Mouse (Mus musculus): ENCODE data around the gene Fbxw24. TPM values are rescaled to one million over a fixed set of nuclear protein-coding genes. Genes with fewer than 3 reads are reported as not detected.
"Not testable (repeated sequence)": the region's sequence is repeated elsewhere in the genome, so short reads cannot be mapped to it uniquely, and the experiment has no call there.

Gene Fbxw24
- polyA plus RNA-seq (2014; fragmentation: Nextera tagmentation; extraction: Ambion mirVana) = not detected in 2 replicates

DNA sequence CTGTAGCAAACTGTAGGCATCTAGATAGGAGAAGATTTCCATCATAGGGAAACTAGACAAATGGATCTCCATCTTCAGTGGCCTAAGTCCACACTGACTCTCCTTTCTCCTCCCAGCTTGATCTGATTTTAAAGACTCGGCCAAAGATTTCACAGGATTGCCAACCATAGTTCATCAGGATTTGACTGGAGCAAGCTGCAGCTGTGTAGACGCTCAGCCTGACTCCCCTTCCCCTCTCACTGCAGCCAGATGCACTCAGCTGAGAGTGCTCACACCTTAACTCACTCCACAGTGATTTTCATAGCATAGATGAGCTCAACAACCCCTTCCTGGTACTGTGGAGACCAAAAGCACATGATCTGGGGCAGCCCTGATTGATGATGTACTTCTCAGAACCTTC, at the start of gene Fbxw24:
Fbxw24 (minus strand) TSS at position 101 of the 400 bp plus-strand sequence.
- not testable (repeated sequence) for H3K27me3 ChIP-seq (ENCODE audit: control insufficient read depth, insufficient read depth, low read length); H3K4me3 ChIP-seq (ENCODE audit: low read depth, low read length); H3K4me1 ChIP-seq (ENCODE audit: control insufficient read depth, insufficient read depth, low read length); ATAC-seq (ENCODE audit: insufficient number of reproducible peaks, insufficient read depth, low FRiP score, low read depth); H3K9ac ChIP-seq (replicated peaks; ENCODE audit: low read depth, low read length); H3K4me2 ChIP-seq (replicated peaks; ENCODE audit: low read depth, low read length); H3K36me3 ChIP-seq (ENCODE audit: control insufficient read depth, insufficient read depth, low read length); H3K27ac ChIP-seq (ENCODE audit: low read length); H3K9me3 ChIP-seq (ENCODE audit: control insufficient read depth, low read depth, low read length)
- 83% methylated on average over 2 of the region's 2 CpGs for WGBS

DNA sequence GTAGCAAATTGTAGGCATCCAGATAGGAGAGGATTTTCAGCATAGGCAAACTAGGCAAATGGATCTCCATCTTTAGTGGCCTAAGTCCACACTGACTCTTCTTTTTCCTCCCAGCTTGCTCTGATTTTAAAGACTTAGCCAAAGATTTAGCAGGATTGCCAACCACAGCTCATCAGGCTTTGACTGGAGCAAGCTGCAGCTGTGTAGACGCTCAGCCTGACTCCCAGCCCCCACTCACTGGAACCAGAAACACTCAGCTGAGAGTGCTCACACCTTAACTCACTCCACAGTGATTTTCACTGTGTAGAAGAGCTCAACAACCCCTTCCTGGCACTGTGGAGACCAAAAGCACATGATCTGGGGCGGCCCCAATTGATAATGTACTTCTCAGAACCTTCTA, 38.7 kb upstream of the Fbxw24 start, which contains the start of gene Fbxw25:
Fbxw25 (minus strand) TSS at position 101 of the 400 bp plus-strand sequence.
- not testable (repeated sequence) for H3K9me3 ChIP-seq (ENCODE audit: control insufficient read depth, low read depth, low read length); H3K4me1 ChIP-seq (ENCODE audit: control insufficient read depth, insufficient read depth, low read length); H3K4me3 ChIP-seq (ENCODE audit: low read depth, low read length); H3K27ac ChIP-seq (ENCODE audit: low read length); H3K36me3 ChIP-seq (ENCODE audit: control insufficient read depth, insufficient read depth, low read length); H3K27me3 ChIP-seq (ENCODE audit: control insufficient read depth, insufficient read depth, low read length); H3K9ac ChIP-seq (replicated peaks; ENCODE audit: low read depth, low read length); H3K4me2 ChIP-seq (replicated peaks; ENCODE audit: low read depth, low read length); ATAC-seq (ENCODE audit: insufficient number of reproducible peaks, insufficient read depth, low FRiP score, low read depth)
- WGBS = 65% methylated on average over 2 of the region's 2 CpGs

DNA sequence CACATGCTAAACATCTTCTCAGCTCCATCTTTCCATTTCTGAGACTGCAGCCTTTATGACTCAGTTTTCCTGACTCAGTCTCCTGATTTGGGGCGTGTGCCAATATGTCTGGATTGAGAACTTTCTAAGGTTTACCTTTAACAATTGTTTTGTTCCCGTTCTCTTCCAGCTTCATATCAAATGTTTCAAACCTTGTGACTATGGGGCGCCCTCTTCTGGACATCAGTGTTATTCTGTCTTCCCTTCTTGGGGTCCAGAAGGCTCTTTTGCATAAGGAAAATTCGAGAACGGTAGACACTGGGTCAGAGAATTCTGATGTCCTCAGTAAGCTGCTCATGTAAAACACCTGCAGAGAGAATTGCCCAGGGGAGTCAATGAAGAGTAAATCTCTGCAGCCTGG, 19.0 kb downstream of the Fbxw24 start:
- ATAC-seq (ENCODE audit: insufficient number of reproducible peaks, insufficient read depth, low FRiP score, low read depth); H3K36me3 ChIP-seq (ENCODE audit: control insufficient read depth, insufficient read depth, low read length); H3K27ac ChIP-seq (ENCODE audit: low read length); H3K9me3 ChIP-seq (ENCODE audit: control insufficient read depth, low read depth, low read length); H3K4me2 ChIP-seq (replicated peaks; ENCODE audit: low read depth, low read length); H3K4me3 ChIP-seq (ENCODE audit: low read depth, low read length); H3K9ac ChIP-seq (replicated peaks; ENCODE audit: low read depth, low read length); H3K4me1 ChIP-seq (ENCODE audit: control insufficient read depth, insufficient read depth, low read length); H3K27me3 ChIP-seq (ENCODE audit: control insufficient read depth, insufficient read depth, low read length): not testable (repeated sequence)
- 34% methylated on average over 5 of the region's 5 CpGs for WGBS

DNA sequence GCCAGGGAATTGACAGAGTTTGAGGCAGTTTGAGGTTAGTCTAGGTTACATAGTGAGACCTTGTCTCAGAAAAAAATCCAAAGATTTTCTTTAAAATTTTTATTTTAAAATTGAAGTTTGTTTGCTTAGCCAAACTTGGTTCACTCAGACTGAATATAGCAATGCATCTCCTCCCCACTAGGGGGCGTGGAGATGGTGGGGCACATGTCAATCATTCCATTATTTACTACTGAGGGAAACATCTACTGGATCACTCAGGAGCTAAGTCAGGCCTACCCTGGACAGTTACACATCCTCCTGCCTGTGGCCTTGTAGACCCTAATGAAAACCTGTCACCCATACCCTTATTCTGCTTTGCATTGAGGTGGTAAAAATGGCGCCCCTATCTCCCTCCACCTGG, 23.7 kb downstream of the Fbxw24 start:
- H3K36me3 ChIP-seq (ENCODE audit: control insufficient read depth, insufficient read depth, low read length); H3K4me3 ChIP-seq (ENCODE audit: low read depth, low read length); H3K27ac ChIP-seq (ENCODE audit: low read length); H3K4me1 ChIP-seq (ENCODE audit: control insufficient read depth, insufficient read depth, low read length); H3K27me3 ChIP-seq (ENCODE audit: control insufficient read depth, insufficient read depth, low read length); ATAC-seq (ENCODE audit: insufficient number of reproducible peaks, insufficient read depth, low FRiP score, low read depth); H3K9ac ChIP-seq (replicated peaks; ENCODE audit: low read depth, low read length); H3K4me2 ChIP-seq (replicated peaks; ENCODE audit: low read depth, low read length); H3K9me3 ChIP-seq (ENCODE audit: control insufficient read depth, low read depth, low read length): not testable (repeated sequence)
- WGBS = 54% methylated on average over 2 of the region's 2 CpGs

DNA sequence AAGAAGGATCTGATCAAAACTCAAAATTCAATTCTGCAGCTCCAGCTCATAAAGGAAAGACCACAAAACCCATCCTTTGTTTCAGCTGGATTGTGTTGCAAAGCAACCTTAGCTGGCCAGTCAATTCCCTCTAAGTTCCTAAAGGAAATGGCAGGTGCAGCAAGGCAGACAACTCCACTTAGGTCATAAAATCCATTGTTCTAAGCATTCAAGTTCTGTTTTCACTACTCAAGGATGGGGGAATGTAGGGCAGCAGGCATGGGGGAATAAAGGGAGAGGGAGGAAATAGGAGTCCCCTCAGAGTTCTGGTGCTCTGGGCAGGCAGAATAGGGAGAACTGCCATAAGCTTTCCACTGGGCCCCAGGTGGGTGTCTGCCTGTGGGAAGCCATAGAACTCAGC, 28.6 kb downstream of the Fbxw24 start:
- H3K4me2 ChIP-seq (replicated peaks; ENCODE audit: low read depth, low read length) = no peak overlapping the region
- H3K27me3 ChIP-seq (ENCODE audit: control insufficient read depth, insufficient read depth, low read length) = no peaks in the 10 kb centered on the region
- no peak overlapping the region for H3K9ac ChIP-seq (replicated peaks; ENCODE audit: low read depth, low read length)
- H3K4me1 ChIP-seq (ENCODE audit: control insufficient read depth, insufficient read depth, low read length) = no peaks in the 10 kb centered on the region
- no peak for ATAC-seq (ENCODE audit: insufficient number of reproducible peaks, insufficient read depth, low FRiP score, low read depth)
- H3K36me3 ChIP-seq (ENCODE audit: control insufficient read depth, insufficient read depth, low read length) = no peaks in the 10 kb centered on the region
- H3K9me3 ChIP-seq (ENCODE audit: control insufficient read depth, low read depth, low read length) = no peaks in the 10 kb centered on the region; the same call in 1 of the 2 replicates
- H3K27ac ChIP-seq (ENCODE audit: low read length) = no peak overlapping the region
- H3K4me3 ChIP-seq (ENCODE audit: low read depth, low read length) = no peak overlapping the region

DNA sequence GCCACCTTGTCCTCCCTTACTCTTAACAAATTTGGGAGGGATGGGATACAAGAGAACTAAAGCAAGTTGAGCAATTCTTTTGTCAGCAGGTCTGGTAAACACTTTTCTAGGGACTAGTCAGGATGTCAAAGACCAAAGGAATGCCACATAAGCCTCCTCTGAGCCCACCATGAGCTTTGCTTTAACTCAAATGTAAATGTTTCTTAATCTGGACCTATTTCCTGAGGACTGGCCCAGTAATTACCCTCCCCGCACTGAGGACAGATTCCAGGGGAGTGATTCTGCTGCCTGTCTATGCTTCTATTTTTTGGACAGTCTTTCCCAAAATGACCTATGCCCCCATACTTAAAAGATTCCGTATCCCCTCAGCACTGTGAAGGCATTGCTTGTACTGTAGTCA, 31.0 kb downstream of the Fbxw24 start:
- Histone ChIP-seq H3K9me3 (ENCODE audit: control insufficient read depth, low read depth, low read length) (no peaks in the 10 kb centered on the region; the same call in 1 of the 2 replicates), H3K4me3 (ENCODE audit: low read depth, low read length) (no peak overlapping the region), H3K4me2 (replicated peaks; ENCODE audit: low read depth, low read length) (no peak overlapping the region), H3K27ac (ENCODE audit: low read length) (no peak overlapping the region), H3K36me3 (ENCODE audit: control insufficient read depth, insufficient read depth, low read length) (no peaks in the 10 kb centered on the region), H3K9ac (replicated peaks; ENCODE audit: low read depth, low read length) (no peak overlapping the region), H3K4me1 (ENCODE audit: control insufficient read depth, insufficient read depth, low read length) (no peaks in the 10 kb centered on the region), H3K27me3 (ENCODE audit: control insufficient read depth, insufficient read depth, low read length) (no peaks in the 10 kb centered on the region)
- no peak for ATAC-seq (ENCODE audit: insufficient number of reproducible peaks, insufficient read depth, low FRiP score, low read depth)
- WGBS = 82% methylated on average over 2 of the region's 2 CpGs

DNA sequence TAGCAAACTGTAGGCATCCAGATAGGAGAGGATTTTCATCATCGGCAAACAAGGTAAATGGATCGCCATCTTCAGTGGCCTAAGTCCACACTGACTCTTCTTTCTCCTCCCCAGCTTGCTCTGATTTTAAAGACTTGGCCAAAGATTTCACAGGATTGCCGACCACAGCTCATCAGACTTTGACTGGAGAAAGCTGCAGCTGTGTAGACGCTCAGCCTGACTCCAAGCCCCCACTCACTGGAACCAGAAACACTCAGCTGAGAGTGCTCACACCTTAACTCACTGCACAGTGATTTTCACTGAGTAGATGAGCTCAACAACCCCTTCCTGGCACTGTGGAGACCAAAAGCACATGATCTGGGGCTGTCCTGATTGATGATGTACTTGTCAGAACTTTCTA, 57.7 kb downstream of the Fbxw24 start, which contains the start of gene Fbxw15:
Fbxw15 (minus strand) TSS at position 101 of the 400 bp plus-strand sequence.
- not testable (repeated sequence) for ATAC-seq (ENCODE audit: insufficient number of reproducible peaks, insufficient read depth, low FRiP score, low read depth); H3K27ac ChIP-seq (ENCODE audit: low read length); H3K9me3 ChIP-seq (ENCODE audit: control insufficient read depth, low read depth, low read length); H3K4me3 ChIP-seq (ENCODE audit: low read depth, low read length); H3K36me3 ChIP-seq (ENCODE audit: control insufficient read depth, insufficient read depth, low read length); H3K9ac ChIP-seq (replicated peaks; ENCODE audit: low read depth, low read length); H3K27me3 ChIP-seq (ENCODE audit: control insufficient read depth, insufficient read depth, low read length); H3K4me2 ChIP-seq (replicated peaks; ENCODE audit: low read depth, low read length); H3K4me1 ChIP-seq (ENCODE audit: control insufficient read depth, insufficient read depth, low read length)
- WGBS = 89% methylated on average over 4 of the region's 4 CpGs

DNA sequence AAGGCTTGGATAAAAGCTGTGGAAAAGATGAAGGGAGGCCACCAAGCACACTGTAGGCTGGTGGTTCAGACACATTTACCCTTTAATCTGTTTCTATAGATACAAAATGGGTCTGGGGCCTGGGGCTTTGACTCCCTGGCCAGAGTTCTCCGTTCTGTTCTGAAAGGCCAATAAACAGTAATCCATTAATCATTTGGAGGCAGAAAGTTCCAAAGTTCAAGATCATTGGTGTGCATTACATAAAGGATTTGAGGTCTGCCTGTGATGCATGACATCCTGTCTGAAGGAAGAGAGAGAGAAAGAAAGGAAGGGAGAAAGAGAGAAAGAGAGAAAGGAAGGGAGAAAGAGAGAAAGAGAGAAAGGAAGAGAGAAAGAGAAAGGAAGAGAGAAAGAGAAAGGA, 60.3 kb downstream of the Fbxw24 start:
- Histone ChIP-seq H3K27me3 (ENCODE audit: control insufficient read depth, insufficient read depth, low read length) (no peaks in the 10 kb centered on the region), H3K36me3 (ENCODE audit: control insufficient read depth, insufficient read depth, low read length) (no peaks in the 10 kb centered on the region), H3K4me2 (replicated peaks; ENCODE audit: low read depth, low read length) (no peak overlapping the region), H3K4me1 (ENCODE audit: control insufficient read depth, insufficient read depth, low read length) (no peaks in the 10 kb centered on the region), H3K27ac (ENCODE audit: low read length) (no peak overlapping the region), H3K9ac (replicated peaks; ENCODE audit: low read depth, low read length) (no peak overlapping the region), H3K9me3 (ENCODE audit: control insufficient read depth, low read depth, low read length) (no peaks in the 10 kb centered on the region), H3K4me3 (ENCODE audit: low read depth, low read length) (no peak overlapping the region)
- WGBS = 30% methylated on average over 1 of the region's 1 CpGs
- no peak for ATAC-seq (ENCODE audit: insufficient number of reproducible peaks, insufficient read depth, low FRiP score, low read depth)

DNA sequence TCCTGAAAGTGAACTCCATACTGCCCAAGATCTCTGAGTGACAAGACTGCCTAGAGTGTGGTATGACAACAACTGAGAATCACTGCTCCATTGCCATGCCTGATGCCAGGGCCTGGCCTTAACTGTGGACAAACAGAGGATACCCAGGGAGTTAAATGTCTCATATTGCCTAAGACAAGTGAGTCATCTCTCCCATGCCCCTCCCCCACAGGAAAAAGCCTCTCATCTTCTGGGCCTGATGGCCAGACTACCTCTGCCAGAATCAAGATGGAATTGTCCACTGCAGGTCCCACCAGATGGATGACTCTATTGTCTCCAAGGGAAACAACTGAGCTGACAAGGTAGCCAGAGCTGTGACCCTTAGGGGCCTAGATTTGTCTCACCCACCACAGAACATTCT, 63.8 kb downstream of the Fbxw24 start:
- not testable (repeated sequence) for H3K4me1 ChIP-seq (ENCODE audit: control insufficient read depth, insufficient read depth, low read length); H3K4me2 ChIP-seq (replicated peaks; ENCODE audit: low read depth, low read length); H3K27me3 ChIP-seq (ENCODE audit: control insufficient read depth, insufficient read depth, low read length); H3K36me3 ChIP-seq (ENCODE audit: control insufficient read depth, insufficient read depth, low read length); H3K9me3 ChIP-seq (ENCODE audit: control insufficient read depth, low read depth, low read length); H3K27ac ChIP-seq (ENCODE audit: low read length); H3K9ac ChIP-seq (replicated peaks; ENCODE audit: low read depth, low read length); H3K4me3 ChIP-seq (ENCODE audit: low read depth, low read length); ATAC-seq (ENCODE audit: insufficient number of reproducible peaks, insufficient read depth, low FRiP score, low read depth)

Data from stomach, embryonic 14.5 days (tissue).